Mouse (Mus musculus): Measurements from ENCODE around the gene Polr2e.

- TF ChIP-seq POLR2A (IDR thresholded peaks at IDR 0.05; ENCODE audit: extremely low read depth, insufficient read depth, low read length) (no peak), CTCF (IDR thresholded peaks at IDR 0.05; ENCODE audit: low read depth, low read length) (no peak)
These were observed 9.4 kb downstream of the Polr2e start for GRCm38 (mm10) chr10:80030191-80030590.
